Mouse (Mus musculus): ENCODE measurements around the gene Rnf220. TPM values are rescaled to one million over a fixed set of nuclear protein-coding genes. Genes with fewer than 3 reads are reported as not detected.

Gene Rnf220
- total RNA-seq, 2 experiments from 2014 or later = 140 to 143 TPM

DNA sequence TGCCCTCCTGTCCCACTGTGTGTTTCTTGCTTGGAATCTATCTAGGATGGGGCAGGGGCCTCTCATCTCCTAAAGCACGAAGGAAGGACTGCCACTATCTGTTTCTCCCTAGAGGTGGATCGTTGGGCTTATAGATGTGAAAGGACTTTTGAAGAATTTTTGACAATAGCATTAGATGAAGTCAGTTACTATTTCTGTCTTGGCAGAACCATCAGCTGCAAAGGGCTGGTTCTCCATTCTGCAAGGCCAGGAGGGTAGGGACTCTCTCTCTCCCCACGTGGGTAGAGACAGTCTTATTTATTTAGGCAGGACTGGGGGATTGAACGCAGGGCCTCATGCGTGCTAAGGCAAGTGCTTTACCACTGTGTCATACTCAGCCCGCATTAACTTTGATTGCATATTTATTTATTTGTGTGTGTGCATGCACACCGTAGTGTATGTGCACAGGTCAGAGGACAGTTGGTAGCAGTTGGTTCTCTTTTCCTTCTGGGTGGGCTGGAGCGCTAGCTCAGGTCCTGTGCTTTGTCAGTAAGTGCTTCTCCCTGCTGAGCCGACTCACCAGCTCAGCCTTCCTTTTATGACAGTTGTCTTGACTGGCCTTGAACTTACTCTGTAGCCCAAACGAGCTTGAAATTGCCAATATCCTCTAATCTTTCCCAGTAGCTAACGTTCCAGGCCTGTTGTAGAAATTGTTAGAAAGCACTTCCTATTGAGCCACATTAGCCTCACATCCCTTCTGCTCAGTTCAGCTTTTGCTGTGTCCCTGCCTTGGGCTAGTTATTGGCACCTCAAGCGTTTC, 243.4 kb downstream of the Rnf220 start:
- intact Hi-C loops (cut with DNase I) = no loop called here
- DNase-seq = no peak

DNA sequence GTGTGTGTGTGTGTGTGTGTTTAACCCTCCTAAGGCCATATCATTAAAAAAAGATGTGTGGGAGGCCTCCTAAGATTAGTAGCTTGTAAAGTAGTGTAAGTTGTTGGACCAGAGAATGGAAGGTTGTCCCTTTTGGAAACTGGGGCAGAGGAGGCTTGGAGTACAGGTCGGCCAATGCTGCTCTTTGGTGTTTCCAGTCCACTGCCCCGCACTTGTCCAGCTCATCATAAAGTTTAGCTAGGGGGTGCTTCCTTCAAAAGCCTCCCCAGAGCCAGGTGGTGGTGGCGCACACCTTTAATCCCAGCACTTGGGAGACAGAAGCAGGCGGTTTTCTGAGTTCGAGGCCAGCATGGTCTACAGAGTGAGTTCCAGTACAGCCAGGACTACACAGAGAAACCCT, 244.1 kb downstream of the Rnf220 start:
- no peak for DNase-seq
- intact Hi-C loops (cut with DNase I) = no loop called here

- intact Hi-C loops (cut with DNase I) = no loop called here
- no peak for DNase-seq
These were observed 244.5 kb downstream of the Rnf220 start for GRCm38 (mm10) chr4:117252351-117252750.

DNA sequence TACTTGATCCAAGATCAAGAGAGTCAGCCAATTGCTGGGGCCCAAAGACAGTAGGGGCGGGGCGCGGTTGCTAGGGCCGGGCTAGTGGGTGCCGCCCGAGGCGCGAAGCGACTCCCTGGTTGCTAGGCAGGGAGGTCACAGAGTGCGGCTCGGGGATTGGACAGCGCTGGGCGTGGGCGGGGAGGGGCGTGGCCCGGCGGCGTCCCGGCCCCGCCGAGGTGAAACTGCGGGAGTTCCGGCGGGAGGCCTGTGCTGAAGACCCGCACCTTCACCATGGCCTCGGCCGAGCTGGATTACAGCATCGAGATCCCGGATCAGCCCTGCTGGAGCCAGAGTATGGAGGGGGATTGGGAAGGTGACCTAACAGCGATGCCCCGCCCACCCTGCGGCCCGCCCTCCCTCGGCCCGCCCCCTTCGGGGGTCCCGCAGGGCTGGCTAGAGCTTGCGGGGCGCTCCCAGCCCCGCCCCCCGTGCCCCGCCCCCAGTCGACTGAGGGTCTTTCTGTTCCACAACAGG, 245.0 kb downstream of the Rnf220 start, which contains the start of the genes Tmem53 and Armh1:
TSS of gene Tmem53 (plus strand) at position 151 of the 516 bp plus-strand sequence.
TSS of gene Armh1 (minus strand) at position 325 of the 516 bp plus-strand sequence.
- peak; percentile 91 for DNase-seq
- intact Hi-C loops (cut with DNase I) = no loop called here

GRCm38 (mm10) chr4:117250982-117251381, 245.9 kb downstream of the Rnf220 start:
- intact Hi-C loops (cut with DNase I) = no loop called here
- no peak for DNase-seq

- DNase-seq = peak; percentile 88
- intact Hi-C loops (cut with DNase I) = no loop called here
These were observed 256.0 kb downstream of the Rnf220 start for GRCm38 (mm10) chr4:117240867-117241266.

GRCm38 (mm10) chr4:117239153-117239552, 257.7 kb downstream of the Rnf220 start:
- intact Hi-C loops (cut with DNase I) = no loop called here

GRCm38 (mm10) chr4:117235822-117236221, 261.0 kb downstream of the Rnf220 start:
- peak; percentile 25 for DNase-seq
- intact Hi-C loops (cut with DNase I) = no loop called here

More at GRCm38 (mm10) chr4:117239153-117239552, 257.7 kb downstream of the Rnf220 start:
- no peak for DNase-seq

DNA sequence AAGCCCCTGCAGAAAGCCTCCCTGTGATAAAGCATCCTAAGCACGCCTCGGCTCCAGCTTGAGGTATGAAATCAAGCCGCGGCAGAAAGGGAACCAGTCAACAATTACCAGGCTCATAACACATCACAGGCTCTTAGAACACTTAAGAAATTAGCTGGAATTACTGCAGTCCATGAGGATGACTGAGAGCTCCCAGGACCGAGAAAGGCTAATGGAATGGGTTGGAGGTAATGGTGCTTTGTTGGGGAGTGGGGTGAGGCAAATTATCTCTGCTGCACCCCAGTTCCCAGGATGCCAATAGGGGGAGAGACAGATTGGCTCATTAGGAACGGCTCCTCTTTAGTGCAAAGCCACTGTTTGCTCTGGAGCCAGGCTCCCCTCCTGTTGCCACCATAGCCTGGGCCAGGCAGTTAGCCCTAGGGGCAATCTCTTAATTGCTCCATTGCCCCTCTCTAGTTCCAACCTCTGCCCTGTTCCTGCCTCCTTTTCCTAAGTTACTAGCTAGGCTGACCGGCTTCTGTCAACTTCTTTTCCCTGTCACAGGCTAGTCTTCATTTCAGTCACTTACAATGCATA, 262.6 kb downstream of the Rnf220 start:
- intact Hi-C loops (cut with DNase I) = no loop called here
- no peak for DNase-seq

- no peak for DNase-seq
- intact Hi-C loops (cut with DNase I) = no loop called here
These were observed 265.6 kb downstream of the Rnf220 start for GRCm38 (mm10) chr4:117231208-117231607.

GRCm38 (mm10) chr4:117230331-117230730, 266.5 kb downstream of the Rnf220 start:
- DNase-seq = no peak
- intact Hi-C loops (cut with DNase I) = no loop called here

DNA sequence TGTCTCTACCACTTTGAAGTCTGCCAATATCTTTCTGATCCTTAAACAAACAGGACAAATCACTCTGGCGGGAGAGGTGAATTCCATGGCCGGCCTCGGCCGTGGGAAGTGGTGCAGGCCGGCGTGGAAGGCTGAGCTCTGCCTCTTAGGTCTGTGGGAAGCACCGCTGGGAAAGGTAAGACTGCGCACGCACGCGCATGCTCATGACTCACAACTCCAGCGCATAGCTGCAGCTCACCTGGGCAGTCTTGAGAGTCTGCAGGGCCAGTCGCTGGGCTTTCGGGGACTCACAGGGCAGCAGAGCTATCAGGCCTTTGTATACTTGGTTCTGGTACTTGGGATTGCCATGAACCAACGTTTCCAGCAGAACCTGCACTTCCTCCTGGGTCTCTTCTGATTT, 267.3 kb downstream of the Rnf220 start:
- no peak for DNase-seq
- intact Hi-C loops (cut with DNase I) = no loop called here

- intact Hi-C loops (cut with DNase I) = no loop called here
- no peak for DNase-seq
These were observed 271.6 kb downstream of the Rnf220 start for GRCm38 (mm10) chr4:117225250-117225649.

GRCm38 (mm10) chr4:117224122-117224521, 272.7 kb downstream of the Rnf220 start:
- intact Hi-C loops (cut with DNase I) = no loop called here
- no peak for DNase-seq

DNA sequence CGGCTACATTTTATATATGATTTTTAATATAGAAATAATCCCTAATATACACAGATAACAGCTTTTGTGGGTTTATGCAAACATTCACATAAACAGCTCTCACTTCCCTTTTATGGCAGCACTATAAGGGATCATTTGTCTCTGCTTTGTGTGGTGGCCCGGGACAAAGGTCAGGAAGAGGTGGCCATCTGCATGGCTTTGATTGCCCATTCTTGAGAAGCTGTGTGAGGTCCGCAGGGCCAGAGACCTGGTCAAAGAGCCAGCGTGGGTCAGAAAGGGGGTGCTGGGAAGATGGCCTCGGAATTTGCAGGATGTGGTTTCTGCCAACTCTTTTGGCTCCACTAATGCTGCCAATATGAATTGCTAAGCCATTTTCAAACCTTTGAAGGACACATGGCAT, 273.9 kb downstream of the Rnf220 start:
- no peak for DNase-seq
- intact Hi-C loops (cut with DNase I) = no loop called here

GRCm38 (mm10) chr4:117221836-117222235, 275.0 kb downstream of the Rnf220 start:
- intact Hi-C loops (cut with DNase I) = no loop called here
- DNase-seq = no peak

Other genes starting within 250 kb of the Rnf220 start
- gene Tmem53, start 245.1 kb downstream of the Rnf220 start, total RNA-seq (2021) = 1 to 10 TPM; 4.6 to 5.2 TPM
- gene Armh1, start 244.9 kb downstream of the Rnf220 start, total RNA-seq (2021) = 1 to 10 TPM; 1.3 to 1.4 TPM
- 100 to 1,000 TPM; 257 to 277 TPM for gene Eri3, start 53.3 kb upstream of the Rnf220 start, total RNA-seq (2021)
- gene Dmap1, start 185.2 kb upstream of the Rnf220 start, total RNA-seq (2021) = 10 to 100 TPM; 46.1 to 47.6 TPM
- gene Gm12845, start 227.4 kb upstream of the Rnf220 start, total RNA-seq (2021) = not detected

Data from left cerebral cortex, postnatal 4 days (tissue).